ENCODE assay signal across 8 mouse cellular contexts in the genomic region with DNA sequence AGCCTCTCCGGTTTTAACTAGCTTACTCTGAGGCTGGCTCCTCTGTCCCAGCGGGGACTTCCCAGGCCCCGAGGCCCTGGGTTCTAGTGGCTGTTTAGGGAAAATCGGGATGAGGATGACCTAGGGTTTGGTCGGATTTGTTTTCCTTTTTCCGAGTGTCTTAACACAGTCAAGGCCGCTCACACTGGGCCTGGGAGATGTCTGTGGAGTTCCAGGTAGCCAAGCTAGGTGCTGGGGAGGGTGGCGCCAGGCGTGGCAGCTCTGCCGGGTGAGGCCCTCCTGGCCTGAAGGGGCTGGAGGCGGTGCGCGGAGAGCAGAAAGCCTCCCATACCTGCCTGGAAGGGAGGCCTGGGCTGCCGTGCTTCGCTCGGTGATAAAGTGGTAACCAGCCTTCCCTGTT. TPM values are rescaled to one million over a fixed set of nuclear protein-coding genes. Genes with fewer than 3 reads are reported as not detected.
DNase-seq lines count a peak whose midpoint lies in the region; ATAC-seq and TF ChIP-seq lines count a peak whose summit lies in the region.

No protein-coding gene starts in this region.

- H3K4me3 ChIP-seq in heart, embryonic 11.5 days (ENCODE audit: low read depth, low read length) = peak overlapping the region; percentile 35
- H3K4me3 ChIP-seq in ES-Bruce4 (ENCODE audit: low read depth, low read length) = peak overlapping the region; percentile 84
- peak overlapping the region; percentile 77 for H3K4me3 ChIP-seq in kidney, adult 2 months (ENCODE audit: insufficient read depth, low read depth, low read length)

- no peak for TF ChIP-seq POLR2A in ES-Bruce4 (IDR thresholded peaks at IDR 0.05; ENCODE audit: insufficient read depth, low read length)
- TF ChIP-seq POLR2A in kidney, adult 2 months (IDR thresholded peaks at IDR 0.05; ENCODE audit: low read depth, low read length) = no peak

- ATAC-seq in heart, embryonic 11.5 days (replicated peaks; ENCODE audit: insufficient number of reproducible peaks, low FRiP score, low TSS enrichment) = no peak
- ATAC-seq in frontal cortex, adult (ENCODE audit: low TSS enrichment) = no peak

- H3K4me1 ChIP-seq in heart, embryonic 11.5 days (ENCODE audit: control insufficient read depth, insufficient read depth, low read length) = peaks cover 24% of the 10 kb centered on the region
- H3K4me1 ChIP-seq in ES-Bruce4 (ENCODE audit: control insufficient read depth, insufficient read depth, low read length) = no peaks in the 10 kb centered on the region
- peaks cover 14% of the 10 kb centered on the region for H3K4me1 ChIP-seq in kidney, adult 2 months (ENCODE audit: control insufficient read depth, insufficient read depth, low read length)

- no peak for TF ChIP-seq EP300 in ES-Bruce4 (IDR thresholded peaks at IDR 0.05; ENCODE audit: insufficient read depth, low read depth, low read length)

- no peak overlapping the region for H3K9ac ChIP-seq in heart, embryonic 11.5 days (ENCODE audit: low read depth, low read length)
- H3K9ac ChIP-seq in ES-Bruce4 (ENCODE audit: low read depth, poor library complexity, severe bottlenecking) = peak overlapping the region; percentile 67

- H3K27ac ChIP-seq in heart, embryonic 11.5 days (ENCODE audit: low read depth, low read length) = no peak overlapping the region
- no peak overlapping the region for H3K27ac ChIP-seq in ES-Bruce4 (ENCODE audit: insufficient read depth, low read length)
- peak overlapping the region; percentile 32; the same call in 1 of the 2 replicates for H3K27ac ChIP-seq in kidney, adult 2 months (ENCODE audit: insufficient read depth, low read depth, low read length)

- no peaks in the 10 kb centered on the region for H3K9me3 ChIP-seq in heart, embryonic 11.5 days (replicated peaks; ENCODE audit: control insufficient read depth, low read length)
- no peaks in the 10 kb centered on the region for H3K9me3 ChIP-seq in ES-Bruce4 (replicated peaks; ENCODE audit: control insufficient read depth, insufficient read depth, low read length, poor library complexity, severe bottlenecking)

- H3K4me2 ChIP-seq in heart, embryonic 11.5 days = peak overlapping the region; percentile 66

- H3K27me3 ChIP-seq in heart, embryonic 11.5 days (ENCODE audit: control insufficient read depth, insufficient read depth, low read length) = peaks cover 27% of the 10 kb centered on the region
- no peaks in the 10 kb centered on the region for H3K27me3 ChIP-seq in ES-Bruce4 (ENCODE audit: control insufficient read depth, insufficient read depth, low read length, poor library complexity, severe bottlenecking)
- no peaks in the 10 kb centered on the region for H3K27me3 ChIP-seq in kidney, adult 2 months (replicated peaks; ENCODE audit: control insufficient read depth, insufficient read depth, low read length)

- 29% methylated on average over 16 of the region's 16 CpGs for WGBS in heart, embryonic 11.5 days (ENCODE audit: insufficient replicate concordance)
- 16% methylated on average over 16 of the region's 16 CpGs for WGBS in kidney, adult 2 months

- H3K36me3 ChIP-seq in heart, embryonic 11.5 days (ENCODE audit: control insufficient read depth, insufficient read depth, low read length) = no peaks in the 10 kb centered on the region
- H3K36me3 ChIP-seq in ES-Bruce4 (ENCODE audit: control insufficient read depth, insufficient read depth, low read length, poor library complexity, severe bottlenecking) = no peaks in the 10 kb centered on the region
- no peaks in the 10 kb centered on the region for H3K36me3 ChIP-seq in kidney, adult 2 months (ENCODE audit: control insufficient read depth, insufficient read depth, low read length)

- DNase-seq in heart, postnatal 4 days = no peak
- peak; percentile 53 for DNase-seq in kidney, adult 2 months
- peak; percentile 52 to 61 for DNase-seq in lung, adult 18-20 months
- no peak for DNase-seq in spleen, adult 12 weeks (ENCODE audit: low spot score)
- DNase-seq in adrenal gland, adult 8-10 months = no peak

- no peak for TF ChIP-seq CTCF in ES-Bruce4 (IDR thresholded peaks at IDR 0.05; ENCODE audit: low read depth, low read length)
- no peak for TF ChIP-seq CTCF in kidney, adult 2 months (conservative IDR thresholded peaks at IDR 0.05; ENCODE audit: insufficient read depth, insufficient read length, low read depth, low read length)

RNA-seq across cellular contexts. Expression of gene Irf6, which starts 0.7 kb away (rescaled TPM):
- 3.2 and 3.6 TPM in 2 replicates for polyA plus RNA-seq in heart, embryonic 11.5 days (2014; fragmentation: Nextera tagmentation; extraction: Ambion mirVana)
- total RNA-seq in heart, postnatal 4 days (2021) = 1 to 10 TPM; 6.0 to 7.5 TPM
- polyA plus RNA-seq in ES-Bruce4 (2011; ENCODE audit: insufficient read depth, insufficient read length, low read depth, missing spikeins) = 18.1 and 18.6 TPM in 2 replicates
- polyA plus RNA-seq in kidney, adult 2 months (2012; rRNA removed) = 30.6 and 37.9 TPM in 2 replicates
- under 1 TPM; 0.15 to 0.49 (median 0.26) TPM for total RNA-seq in adrenal gland, adult 8-10 months (2022)

RNA-seq across cellular contexts. Expression of gene A130010J15Rik, which starts 14.3 kb away (rescaled TPM):
- 11.9 and 14.2 TPM in 2 replicates for polyA plus RNA-seq in heart, embryonic 11.5 days (2014; fragmentation: Nextera tagmentation; extraction: Ambion mirVana)
- 1 to 10 TPM; 5.3 to 7.8 TPM for total RNA-seq in heart, postnatal 4 days (2021)
- 9.3 and 10.9 TPM in 2 replicates for polyA plus RNA-seq in ES-Bruce4 (2011; ENCODE audit: insufficient read depth, insufficient read length, low read depth, missing spikeins)
- 2.3 and 2.8 TPM in 2 replicates for polyA plus RNA-seq in kidney, adult 2 months (2012; rRNA removed)
- total RNA-seq in adrenal gland, adult 8-10 months (2022) = 1 to 10 TPM; 2.2 to 3.2 (median 3.0) TPM

RNA-seq across cellular contexts. Expression of gene Diexf, which starts 23.5 kb away (rescaled TPM):
- polyA plus RNA-seq in heart, embryonic 11.5 days (2014; fragmentation: Nextera tagmentation; extraction: Ambion mirVana) = 5.6 and 6.9 TPM in 2 replicates
- total RNA-seq in heart, postnatal 4 days (2021) = 10 to 100 TPM; 10.2 to 11.8 TPM
- 66.4 and 70.6 TPM in 2 replicates for polyA plus RNA-seq in ES-Bruce4 (2011; ENCODE audit: insufficient read depth, insufficient read length, low read depth, missing spikeins)
- polyA plus RNA-seq in kidney, adult 2 months (2012; rRNA removed) = 13.0 and 13.5 TPM in 2 replicates
- total RNA-seq in adrenal gland, adult 8-10 months (2022) = 10 to 100 TPM; 16.7 to 24.1 (median 20.8) TPM

RNA-seq across cellular contexts. Expression of gene Traf3ip3, which starts 47.9 kb away (rescaled TPM):
- 2.0 and 2.1 TPM in 2 replicates for polyA plus RNA-seq in heart, embryonic 11.5 days (2014; fragmentation: Nextera tagmentation; extraction: Ambion mirVana)
- total RNA-seq in heart, postnatal 4 days (2021) = 1 to 10 TPM; 1.0 to 1.4 TPM
- not detected in 2 replicates for polyA plus RNA-seq in ES-Bruce4 (2011; ENCODE audit: insufficient read depth, insufficient read length, low read depth, missing spikeins)
- polyA plus RNA-seq in kidney, adult 2 months (2012; rRNA removed) = 0.52 and 3.2 TPM in 2 replicates
- total RNA-seq in adrenal gland, adult 8-10 months (2022) = 1 to 10 TPM; 1.6 to 3.9 (median 2.7) TPM

RNA-seq across cellular contexts. Expression of gene Lamb3, which starts 53.9 kb away (rescaled TPM):
- 0.64 and 1.2 TPM in 2 replicates for polyA plus RNA-seq in heart, embryonic 11.5 days (2014; fragmentation: Nextera tagmentation; extraction: Ambion mirVana)
- total RNA-seq in heart, postnatal 4 days (2021) = 1 to 10 TPM; 8.3 to 9.7 TPM
- polyA plus RNA-seq in ES-Bruce4 (2011; ENCODE audit: insufficient read depth, insufficient read length, low read depth, missing spikeins) = 6.4 and 6.7 TPM in 2 replicates
- polyA plus RNA-seq in kidney, adult 2 months (2012; rRNA removed) = 2.7 and 4.8 TPM in 2 replicates
- 1 to 10 TPM; 1.2 to 2.7 (median 1.5) TPM for total RNA-seq in adrenal gland, adult 8-10 months (2022)

Comparison
In these comparisons a context has a peak if more than half of its experiments do, and no peak if none do; other contexts are left out.
1. DNase-seq: peak in kidney, adult 2 months (single experiment) and lung, adult 18-20 months (2 of 2); none in heart, postnatal 4 days (single experiment), spleen, adult 12 weeks (single experiment) and adrenal gland, adult 8-10 months (single experiment).
2. Peak in every context shown above with its lines, with median percentiles within 50 percentile points of each other: H3K4me3 ChIP-seq.